Mouse (Mus musculus): ENCODE results near the gene H2-D1. TPM values are rescaled to one million over a fixed set of nuclear protein-coding genes. Genes with fewer than 3 reads are reported as not detected.

Gene H2-D1
- total and polyA plus RNA-seq, 3 experiments: 659 to 944 (median 880) TPM

DNA sequence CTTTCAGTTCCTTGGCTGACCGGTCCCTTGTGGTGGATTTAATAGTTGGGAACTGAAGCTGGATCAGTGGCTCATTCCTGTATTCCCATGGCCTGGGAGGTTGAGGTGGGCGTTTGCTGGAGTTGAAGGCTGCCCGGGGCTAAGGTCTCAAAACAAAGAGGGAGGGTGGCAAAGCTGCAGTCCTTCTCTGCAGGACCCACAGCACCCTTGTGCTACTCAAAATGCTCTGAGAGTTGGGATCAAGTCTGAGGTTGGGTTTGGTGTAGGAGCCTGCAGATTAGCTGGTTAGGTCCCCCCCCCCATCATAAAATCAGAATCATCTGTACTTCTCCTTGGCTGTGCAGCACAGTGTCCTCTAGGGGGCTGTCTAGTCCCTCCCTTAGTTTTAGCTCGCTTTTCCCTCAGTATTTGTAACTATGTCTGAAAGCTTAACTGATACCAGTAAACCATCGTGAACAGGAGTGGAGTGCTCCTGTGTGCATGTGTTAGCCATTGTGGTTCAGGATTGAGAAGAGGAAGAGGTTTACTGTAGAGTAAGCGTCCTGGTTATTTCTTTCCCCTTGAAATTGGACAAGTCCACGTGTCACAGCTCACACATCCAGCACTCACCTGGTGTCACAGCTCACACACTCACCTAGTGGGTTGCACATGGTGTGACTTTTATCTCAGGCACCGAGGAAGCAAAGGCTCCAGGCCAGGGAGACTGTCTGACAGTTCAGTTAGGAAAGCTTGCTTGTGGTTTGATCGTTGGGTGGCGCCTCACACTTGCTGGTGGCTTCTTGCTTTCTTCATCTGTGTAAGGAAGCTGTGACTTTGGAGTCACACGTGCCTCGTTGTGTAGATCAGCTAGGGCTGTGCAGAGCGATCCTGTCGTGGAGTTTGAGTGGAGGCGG lies 16.6 kb upstream of the H2-D1 start (continued):
- TF ChIP-seq USF1 (IDR thresholded peaks at IDR 0.05; ENCODE audit: low read depth, low read length) (no peak), MAZ (IDR thresholded peaks at IDR 0.05; ENCODE audit: low read depth, low read length) (no peak), JUN (IDR thresholded peaks at IDR 0.05; ENCODE audit: insufficient read depth, low read depth, low read length) (no peak), PAX5 (IDR thresholded peaks at IDR 0.05; ENCODE audit: low read length) (no peak), KAT2A (IDR thresholded peaks at IDR 0.05; ENCODE audit: insufficient replicate concordance, low read length) (no peak), ZKSCAN1 (IDR thresholded peaks at IDR 0.05; ENCODE audit: borderline replicate concordance, low read depth, low read length) (no peak)

DNA sequence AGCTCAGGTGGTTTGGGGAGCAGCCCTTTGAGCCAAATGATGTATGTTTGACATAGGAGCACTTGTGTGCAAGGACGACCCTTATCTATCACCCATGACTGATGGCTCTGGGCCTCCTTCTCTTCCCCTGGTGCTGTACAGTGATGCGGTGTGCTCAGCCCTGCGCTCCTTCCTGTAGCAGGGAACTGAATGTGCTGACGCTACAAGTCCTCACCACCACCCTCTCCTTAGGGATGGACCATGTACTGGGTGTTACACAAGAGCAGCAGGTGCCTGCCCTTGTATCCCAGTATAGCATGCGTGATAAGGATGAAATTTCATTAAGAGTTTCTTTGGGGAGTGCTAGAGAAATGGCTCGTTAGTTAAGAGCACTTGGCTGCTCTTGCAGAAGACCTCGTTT lies 15.4 kb upstream of the H2-D1 start:
- Histone ChIP-seq H3K27me3 (replicated peaks) (peaks cover 15% of the 10 kb centered on the region), H3K79me2 (replicated peaks; ENCODE audit: control insufficient read depth, extremely low read depth, insufficient read depth, poor library complexity, severe bottlenecking) (peaks cover 54% of the 10 kb centered on the region), H3K9ac (ENCODE audit: insufficient read depth, low read depth) (no peak overlapping the region), H3K4me3 (replicated peaks in 1 of 3; ENCODE audit: low read depth in 2 of 3, low read length in 2 of 3, poor library complexity in 1 of 3) (no peak overlapping the region), H3K4me1 (ENCODE audit: control insufficient read depth in 1 of 2, insufficient read depth in 2 of 2) (peaks cover 3 to 32% of the 10 kb centered on the region in 2 experiments), H3K36me3 (replicated peaks in 1 of 2; ENCODE audit: control insufficient read depth in 1 of 2, insufficient read depth in 1 of 2, low read length in 1 of 2) (peaks cover 79 to 92% of the 10 kb centered on the region in 2 experiments), H3K4me2 (ENCODE audit: insufficient read depth, low read depth, poor library complexity, severe bottlenecking) (no peak overlapping the region), H3K27ac (ENCODE audit: insufficient read depth, low read depth) (no peak overlapping the region), H3K9me3 (replicated peaks; ENCODE audit: low read length) (no peaks in the 10 kb centered on the region)
- in situ Hi-C loops (cut with MboI; ENCODE audit: low pct_ligation_motif_present, low pct_unique_long_range_greater_than_20kb, low sequenced_read_pairs): no loop called here
- dilution Hi-C loops (cut with MboI; ENCODE audit: extremely low pct_ligation_motif_present, extremely low pct_unique_long_range_greater_than_20kb, low sequenced_read_pairs): no loop called here
- no peak for DNase-seq (ENCODE audit: extremely low read depth)
- TF ChIP-seq POLR2AphosphoS2 (IDR thresholded peaks at IDR 0.05; ENCODE audit: low read depth, low read length): 0 out of 2 replicates have a peak, but pooled peaks have one; percentile 48
- no peak for TF ChIP-seq POLR2A (IDR thresholded peaks at IDR 0.05; ENCODE audit: low read depth, low read length)

DNA sequence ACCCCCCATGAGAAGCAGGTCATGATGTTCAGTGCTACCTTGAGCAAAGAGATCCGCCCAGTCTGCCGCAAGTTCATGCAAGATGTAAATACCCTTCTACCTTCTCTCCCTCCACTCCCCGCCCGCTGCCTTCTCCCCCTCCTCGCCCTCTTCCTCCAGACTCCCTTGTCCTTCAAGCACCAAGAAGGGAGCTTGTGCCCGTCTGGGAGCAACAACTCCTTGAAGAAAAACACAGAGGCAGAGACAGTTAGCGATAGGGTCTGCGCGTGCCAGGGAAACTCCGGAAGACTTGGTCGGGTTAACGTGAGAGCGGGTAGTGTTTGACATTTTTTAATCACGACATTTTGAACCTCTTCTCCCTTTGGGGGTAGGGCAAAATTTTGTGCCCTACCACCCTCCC lies 13.5 kb upstream of the H2-D1 start:
- H3K4me3 ChIP-seq (replicated peaks in 1 of 3; ENCODE audit: low read depth in 2 of 3, low read length in 2 of 3, poor library complexity in 1 of 3): no peak overlapping the region
- in situ Hi-C loops (cut with MboI; ENCODE audit: low pct_ligation_motif_present, low pct_unique_long_range_greater_than_20kb, low sequenced_read_pairs): no loop called here
- no peak for DNase-seq (ENCODE audit: extremely low read depth)
- no peak overlapping the region for H3K9ac ChIP-seq (ENCODE audit: insufficient read depth, low read depth)
- H3K27ac ChIP-seq (ENCODE audit: insufficient read depth, low read depth): no peak overlapping the region
- H3K79me2 ChIP-seq (replicated peaks; ENCODE audit: control insufficient read depth, extremely low read depth, insufficient read depth, poor library complexity, severe bottlenecking): peaks cover 36% of the 10 kb centered on the region
- peaks cover 3 to 29% of the 10 kb centered on the region in 2 experiments for H3K4me1 ChIP-seq (ENCODE audit: control insufficient read depth in 1 of 2, insufficient read depth in 2 of 2)
- dilution Hi-C loops (cut with MboI; ENCODE audit: extremely low pct_ligation_motif_present, extremely low pct_unique_long_range_greater_than_20kb, low sequenced_read_pairs): no loop called here
- no peak overlapping the region for H3K4me2 ChIP-seq (ENCODE audit: insufficient read depth, low read depth, poor library complexity, severe bottlenecking)
- H3K9me3 ChIP-seq (replicated peaks; ENCODE audit: low read length): no peaks in the 10 kb centered on the region
- TF ChIP-seq TCF12 (IDR thresholded peaks at IDR 0.05; ENCODE audit: low read depth, low read length) (no peak), BHLHE40 (IDR thresholded peaks at IDR 0.05; ENCODE audit: low read depth, low read length) (no peak), E2F4 (IDR thresholded peaks at IDR 0.05; ENCODE audit: insufficient replicate concordance, low read depth, low read length) (no peak), JUND (conservative IDR thresholded peaks at IDR 0.05; ENCODE audit: low read depth, low read length) (no peak), POLR2AphosphoS2 (IDR thresholded peaks at IDR 0.05; ENCODE audit: low read depth, low read length) (no peak)
- H3K36me3 ChIP-seq (replicated peaks in 1 of 2; ENCODE audit: control insufficient read depth in 1 of 2, insufficient read depth in 1 of 2, low read length in 1 of 2): peaks cover 90 to 97% of the 10 kb centered on the region in 2 experiments
- H3K27me3 ChIP-seq (replicated peaks): peaks cover 15% of the 10 kb centered on the region

Data from CH12.LX (cell line).